Comparison of ENCODE assay signal across 8 mouse cellular contexts in genomic region chr1:167220303-167221174, GRCm38 (mm10).
DNase-seq lines count a peak whose midpoint lies in the region; ATAC-seq and TF ChIP-seq lines count a peak whose summit lies in the region.

No protein-coding gene starts in this region.

- WGBS in forebrain, embryonic 15.5 days = 4% methylated on average over 5 of the region's 5 CpGs
- 4% methylated on average over 5 of the region's 5 CpGs for WGBS in hindbrain, embryonic 11.5 days
- 3% methylated on average over 5 of the region's 5 CpGs for WGBS in lung, postnatal 0 days

- no peak overlapping the region for H3K9ac ChIP-seq in forebrain, embryonic 15.5 days (replicated peaks)
- H3K9ac ChIP-seq in hindbrain, embryonic 11.5 days (ENCODE audit: low read depth, low read length) = no peak overlapping the region
- H3K9ac ChIP-seq in lung, postnatal 0 days (replicated peaks; ENCODE audit: low read depth) = no peak overlapping the region

- peak; percentile 82 for ATAC-seq in cerebellum, adult (ENCODE audit: insufficient number of reproducible peaks, low FRiP score, low TSS enrichment)
- ATAC-seq in forebrain, embryonic 15.5 days (replicated peaks) = peak; percentile 78
- peak; percentile 74 for ATAC-seq in hindbrain, embryonic 11.5 days (ENCODE audit: low FRiP score)
- ATAC-seq in lung, postnatal 0 days = peak; percentile 74

- no peak overlapping the region for H3K4me2 ChIP-seq in forebrain, embryonic 15.5 days (replicated peaks)
- no peak overlapping the region for H3K4me2 ChIP-seq in hindbrain, embryonic 11.5 days (replicated peaks; ENCODE audit: low read depth, low read length)
- no peak overlapping the region for H3K4me2 ChIP-seq in lung, postnatal 0 days (replicated peaks; ENCODE audit: low read depth, low read length)

- DNase-seq in ES-CJ7 (ENCODE audit: low read depth, low spot score) = peak; percentile 82
- peak; percentile 90 for DNase-seq in hindbrain, embryonic 11.5 days (ENCODE audit: low spot score)
- peak; percentile 76 for DNase-seq in layer of hippocampus, adult 9-11 months
- peak; percentile 85 for DNase-seq in lung, postnatal 0 days (ENCODE audit: low spot score)
- peak; percentile 72 for DNase-seq in ovary, postnatal 36 days (ENCODE audit: low spot score)
- DNase-seq in thymus, postnatal 14 days = peak; percentile 84

- TF ChIP-seq EP300 in lung, postnatal 0 days (IDR thresholded peaks at IDR 0.05) = no peak

- H3K36me3 ChIP-seq in forebrain, embryonic 15.5 days = peaks cover 4% of the 10 kb centered on the region; the same call in 1 of the 2 replicates
- no peaks in the 10 kb centered on the region for H3K36me3 ChIP-seq in hindbrain, embryonic 11.5 days (ENCODE audit: control insufficient read depth, insufficient read depth, low read length)
- H3K36me3 ChIP-seq in lung, postnatal 0 days (ENCODE audit: insufficient read depth, low read length) = no peaks in the 10 kb centered on the region

- TF ChIP-seq CTCF in lung, postnatal 0 days (IDR thresholded peaks at IDR 0.05) = peak; percentile 96

- H3K27me3 ChIP-seq in forebrain, embryonic 15.5 days = no peaks in the 10 kb centered on the region
- H3K27me3 ChIP-seq in hindbrain, embryonic 11.5 days (ENCODE audit: control insufficient read depth, insufficient read depth, low read length) = no peaks in the 10 kb centered on the region
- no peaks in the 10 kb centered on the region for H3K27me3 ChIP-seq in lung, postnatal 0 days (replicated peaks; ENCODE audit: insufficient read depth, low read length)

- H3K4me1 ChIP-seq in forebrain, embryonic 15.5 days = peaks cover 4% of the 10 kb centered on the region
- no peaks in the 10 kb centered on the region for H3K4me1 ChIP-seq in hindbrain, embryonic 11.5 days (replicated peaks; ENCODE audit: control insufficient read depth, insufficient read depth, low read length)
- no peaks in the 10 kb centered on the region for H3K4me1 ChIP-seq in lung, postnatal 0 days (ENCODE audit: insufficient read depth, low read depth, low read length)

- H3K9me3 ChIP-seq in forebrain, embryonic 15.5 days = no peaks in the 10 kb centered on the region
- no peaks in the 10 kb centered on the region for H3K9me3 ChIP-seq in hindbrain, embryonic 11.5 days (ENCODE audit: control insufficient read depth, low read length)
- H3K9me3 ChIP-seq in lung, postnatal 0 days (ENCODE audit: low read length) = no peaks in the 10 kb centered on the region

- no peak overlapping the region for H3K4me3 ChIP-seq in forebrain, embryonic 15.5 days
- no peak overlapping the region for H3K4me3 ChIP-seq in hindbrain, embryonic 11.5 days (ENCODE audit: low read depth, low read length)
- H3K4me3 ChIP-seq in lung, postnatal 0 days (ENCODE audit: low read depth, low read length) = no peak overlapping the region

- H3K27ac ChIP-seq in forebrain, embryonic 15.5 days (replicated peaks) = peak overlapping the region; percentile 47
- no peak overlapping the region for H3K27ac ChIP-seq in hindbrain, embryonic 11.5 days (ENCODE audit: low read depth, low read length)
- H3K27ac ChIP-seq in lung, postnatal 0 days (ENCODE audit: low read length) = no peak overlapping the region
